Mouse (Mus musculus) forebrain, embryonic 10.5 days (tissue): ENCODE data around the gene B4galt7. TPM values are rescaled to one million over a fixed set of nuclear protein-coding genes. Genes with fewer than 3 reads are reported as not detected.
"Not testable (repeated sequence)": the region's sequence is repeated elsewhere in the genome, so short reads cannot be mapped to it uniquely, and the experiment has no call there.

ENCODE experiments used
- DNase-seq: peaks from one replicate; pipeline ENCODE4 v3.0.0-alpha.2; 2017; ENCODE audit warnings: low spot score; ENCODE audit errors: extremely low spot score
- H3K27ac ChIP-seq: fragments of 300-500 bp; sonication (generic); 2 replicates; pipeline ENCODE4 v1.5.1; 2016; ENCODE audit warnings: mild to moderate bottlenecking
- H3K27me3 ChIP-seq: fragments of 300-500 bp; sonication (generic); 2 replicates; pipeline ENCODE4 v1.6.1; 2016; ENCODE audit warnings: mild to moderate bottlenecking; ENCODE audit not compliant: poor library complexity, severe bottlenecking
- H3K36me3 ChIP-seq: fragments of 300-500 bp; sonication (generic); replicated peaks from 2 replicates; pipeline ENCODE4 v1.6.1; 2016; ENCODE audit warnings: mild to moderate bottlenecking, moderate library complexity
- H3K4me1 ChIP-seq: fragments of 300-500 bp; sonication (generic); 2 replicates; pipeline ENCODE4 v1.6.1; 2016
- H3K4me3 ChIP-seq: fragments of 300-500 bp; sonication (generic); 2 replicates; pipeline ENCODE4 v1.5.1; 2016; ENCODE audit warnings: mild to moderate bottlenecking, moderate library complexity
- H3K9me3 ChIP-seq: fragments of 300-500 bp; sonication (generic); 2 replicates; pipeline ENCODE4 v1.6.1; 2016; ENCODE audit warnings: mild to moderate bottlenecking, moderate library complexity
- WGBS: fragments of 180-500 bp; shearing (Covaris S2); methylation state at CpG from one replicate; pipeline ENCODE4 v1.1.7; 2016; 5-methylcytosine and 5-hydroxymethylcytosine counted together
- polyA plus RNA-seq: library from polyadenylated mRNA; unstranded; fragments of >200 nt; fragmentation: Nextera tagmentation; extraction: Ambion mirVana; gene quantifications from 2 replicates; pipeline ENCODE4 v1.2.1, GENCODE M21; 2016

B4galt7 gene
- polyA plus RNA-seq = 26.6 and 28.9 TPM in 2 replicates

DNA sequence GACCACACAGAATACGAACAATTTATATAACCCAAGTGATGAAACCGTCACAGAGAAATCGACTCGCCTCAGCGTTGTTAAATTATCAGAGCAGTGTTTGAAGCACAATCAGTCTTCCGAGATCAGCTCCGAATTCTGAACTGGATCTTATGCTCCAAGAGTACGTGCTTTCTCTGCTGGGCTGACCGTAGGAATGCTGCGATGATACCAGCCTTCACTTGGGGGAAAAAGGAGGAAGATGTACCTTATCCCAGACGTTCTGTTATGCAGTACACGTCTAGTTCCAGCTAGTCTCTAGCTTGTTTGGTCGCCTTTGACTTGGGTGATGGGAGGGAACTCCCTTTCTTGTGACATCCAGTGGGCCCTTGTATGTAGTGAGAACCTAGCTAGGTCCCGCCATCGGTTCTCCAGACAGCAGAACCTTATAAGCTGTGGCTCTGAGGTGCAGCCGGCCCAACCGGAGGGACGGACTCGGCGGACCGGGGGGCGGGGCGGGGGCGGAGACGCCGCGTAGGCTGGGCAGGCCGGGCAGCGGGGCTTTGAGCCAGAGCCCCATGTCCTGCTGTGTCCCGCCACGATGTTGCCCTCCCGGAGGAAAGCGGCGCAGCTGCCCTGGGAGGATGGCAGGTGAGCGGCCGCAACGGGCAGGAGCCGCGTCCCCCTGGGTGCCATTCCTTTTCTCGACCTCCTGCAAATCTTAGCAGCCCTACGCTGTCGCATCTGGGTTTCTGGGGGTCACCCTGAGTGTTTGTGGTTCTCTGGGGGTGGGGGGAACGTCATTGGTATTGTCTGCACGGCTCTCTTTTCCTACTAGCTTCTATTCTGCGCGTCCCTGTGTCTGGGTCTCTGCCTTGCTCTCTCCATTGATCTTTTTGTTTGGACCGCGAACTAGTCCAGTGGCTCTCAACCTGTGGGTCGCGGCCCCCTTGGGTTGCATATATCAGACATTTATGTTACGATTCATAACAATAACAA is at the start of gene B4galt7:
Gene B4galt7 (plus strand): TSS at position 331 of the 975 bp plus-strand sequence.
- peaks cover 52% of the 10 kb centered on the region for H3K36me3 ChIP-seq
- WGBS = 10% methylated on average over 51 of the region's 51 CpGs
- peak; percentile 77 for DNase-seq
- no peaks in the 10 kb centered on the region for H3K9me3 ChIP-seq
- peak within 1 kb of the TSS; percentile 64 for H3K4me3 ChIP-seq
- H3K4me1 ChIP-seq = peaks cover 20% of the 10 kb centered on the region
- peak within 1 kb of the TSS; percentile 81 for H3K27ac ChIP-seq
- H3K27me3 ChIP-seq = no peaks in the 10 kb centered on the region

GRCm38 (mm10) chr13:55555921-55556320 is 43.8 kb upstream of the B4galt7 start:
- no peaks in the 10 kb centered on the region for H3K27me3 ChIP-seq
- H3K4me3 ChIP-seq = no peak overlapping the region
- H3K4me1 ChIP-seq = no peaks in the 10 kb centered on the region
- DNase-seq = no peak
- peaks cover 87% of the 10 kb centered on the region for H3K36me3 ChIP-seq
- WGBS = 94% methylated on average over 9 of the region's 9 CpGs
- no peak overlapping the region for H3K27ac ChIP-seq
- H3K9me3 ChIP-seq = no peaks in the 10 kb centered on the region

DNA sequence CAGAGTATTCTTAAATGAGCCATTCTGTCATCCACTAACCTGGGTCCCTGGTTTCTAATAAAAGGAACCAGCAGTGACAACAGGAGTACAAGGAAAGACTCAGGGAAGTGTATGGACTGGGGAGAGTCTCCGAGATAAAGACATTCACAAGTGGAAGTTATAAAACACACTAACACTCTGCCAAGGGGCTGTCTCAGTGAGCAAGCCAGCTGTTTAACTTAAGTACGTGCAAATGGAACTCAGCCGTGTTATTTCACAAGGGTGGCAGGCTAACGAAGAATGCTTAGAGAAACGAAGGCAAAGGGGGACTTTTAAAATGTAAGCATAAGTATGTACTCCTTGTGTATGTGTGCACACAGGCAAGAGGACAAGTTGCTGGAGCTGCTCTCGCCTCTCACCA is 42.2 kb upstream of the B4galt7 start:
- Histone ChIP-seq H3K36me3 (peaks cover 88% of the 10 kb centered on the region), H3K4me3 (no peak overlapping the region), H3K4me1 (no peaks in the 10 kb centered on the region), H3K27me3 (no peaks in the 10 kb centered on the region), H3K9me3 (no peaks in the 10 kb centered on the region), H3K27ac (no peak overlapping the region)
- 90% methylated on average over 6 of the region's 6 CpGs for WGBS
- no peak for DNase-seq

DNA sequence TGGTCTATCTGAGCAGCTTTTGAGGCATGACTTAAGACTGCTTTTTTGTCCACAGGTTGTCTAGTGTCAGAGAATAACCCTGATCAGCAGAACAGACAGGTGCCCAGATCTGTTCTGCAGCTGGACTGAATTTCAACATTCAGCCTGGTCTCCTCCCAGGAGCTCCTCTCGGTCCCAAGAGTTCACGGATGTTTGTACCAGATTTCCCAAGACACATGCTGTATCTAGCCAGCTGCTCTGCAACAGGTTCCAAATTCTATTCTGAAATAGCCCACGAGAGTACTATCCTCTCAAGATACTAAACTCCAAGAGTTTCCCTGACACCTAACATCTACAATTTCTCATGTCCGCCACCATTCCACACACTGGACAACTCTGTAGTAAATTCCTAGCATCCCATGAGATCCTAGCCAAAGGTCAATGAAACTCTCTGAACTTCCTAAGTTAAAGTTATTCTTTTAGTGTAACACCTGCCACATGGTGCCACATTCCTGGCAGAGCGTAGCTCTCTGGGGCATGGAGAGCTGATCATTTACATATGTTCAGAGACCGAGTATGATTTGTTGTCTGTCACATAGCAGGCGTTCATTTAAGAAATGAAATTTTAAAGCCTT is 36.3 kb upstream of the B4galt7 start:
- no peak for DNase-seq
- Histone ChIP-seq H3K36me3 (peaks cover 90% of the 10 kb centered on the region), H3K27me3 (no peaks in the 10 kb centered on the region), H3K4me1 (0 out of 2 replicates have a peak, but pooled peaks cover 2% of the 10 kb centered on the region), H3K27ac (no peak overlapping the region), H3K9me3 (no peaks in the 10 kb centered on the region), H3K4me3 (no peak overlapping the region)
- WGBS = 88% methylated on average over 7 of the region's 7 CpGs

DNA sequence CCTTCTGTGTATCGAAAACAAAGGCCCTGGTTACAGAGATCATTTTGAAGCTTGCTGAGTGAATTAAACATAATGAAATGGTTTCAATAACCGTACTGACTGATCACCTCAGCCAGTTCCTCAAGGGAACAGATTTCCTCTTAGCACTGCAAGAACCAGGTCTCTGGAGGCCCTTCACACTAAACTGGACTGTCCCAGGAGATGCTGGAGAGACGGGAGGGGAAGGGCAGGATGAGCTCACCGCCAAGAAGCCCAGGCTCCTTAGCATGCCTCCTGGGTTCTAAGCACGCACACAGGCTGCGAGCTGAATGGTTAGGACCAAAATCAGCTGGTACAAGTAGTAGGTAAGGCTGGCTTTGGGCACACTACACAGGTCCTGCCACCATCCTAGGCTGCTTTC is 32.7 kb upstream of the B4galt7 start:
- WGBS = 94% methylated on average over 6 of the region's 6 CpGs

DNA sequence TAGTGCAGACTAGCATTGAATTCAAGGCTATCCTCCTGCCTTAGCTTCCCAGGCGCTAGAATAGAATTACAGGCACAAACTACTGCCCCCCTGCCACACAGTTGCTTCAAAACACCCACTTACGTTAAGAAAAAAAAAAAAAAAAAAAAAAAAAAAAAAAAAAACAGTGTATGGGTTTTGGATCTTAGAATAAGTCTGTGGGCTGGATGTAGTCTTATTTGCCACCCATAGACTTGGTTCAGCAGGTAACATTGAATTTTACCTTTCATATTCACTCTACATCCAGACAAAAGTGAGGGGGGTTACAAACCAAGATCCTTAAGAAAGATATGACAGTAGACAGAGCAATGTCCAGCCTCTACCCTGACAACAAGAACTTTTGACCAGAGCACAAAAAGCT is 31.7 kb upstream of the B4galt7 start:
- H3K4me3 ChIP-seq = no peak overlapping the region
- no peaks in the 10 kb centered on the region for H3K27me3 ChIP-seq
- WGBS = 85% methylated on average over 2 of the region's 2 CpGs
- H3K27ac ChIP-seq = no peak overlapping the region
- H3K4me1 ChIP-seq = peaks cover 28% of the 10 kb centered on the region
- no peaks in the 10 kb centered on the region for H3K9me3 ChIP-seq
- no peak for DNase-seq
- peaks cover 63% of the 10 kb centered on the region for H3K36me3 ChIP-seq

More for the DNA sequence above, 32.7 kb upstream of the B4galt7 start:
- Histone ChIP-seq H3K36me3 (peaks cover 70% of the 10 kb centered on the region), H3K27me3 (no peaks in the 10 kb centered on the region), H3K4me1 (peaks cover 23% of the 10 kb centered on the region), H3K4me3 (no peak overlapping the region), H3K9me3 (no peaks in the 10 kb centered on the region), H3K27ac (no peak overlapping the region)
- no peak for DNase-seq

DNA sequence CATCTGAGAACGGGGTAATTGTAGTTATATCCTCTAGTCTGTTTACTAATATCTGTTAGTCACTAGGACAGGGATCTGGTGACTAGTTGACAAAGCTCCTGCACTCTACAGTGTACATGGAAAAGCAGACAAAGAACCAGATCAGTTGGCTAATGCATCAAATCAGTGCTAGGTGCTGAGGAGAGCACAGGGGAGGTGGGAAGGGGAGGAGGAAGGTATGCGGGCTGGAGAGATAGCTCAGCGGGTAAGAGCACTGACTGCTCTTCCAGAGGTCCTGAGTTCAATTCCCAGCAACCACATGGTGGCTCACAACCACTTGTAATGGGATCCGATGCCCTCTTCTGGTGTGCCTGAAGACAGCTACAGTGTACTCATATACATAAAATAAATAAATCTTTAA is 31.2 kb upstream of the B4galt7 start:
- not testable (repeated sequence) for H3K9me3 ChIP-seq, H3K27me3 ChIP-seq, H3K4me3 ChIP-seq, DNase-seq, H3K27ac ChIP-seq
- Histone ChIP-seq H3K36me3 (peaks cover 57% of the 10 kb centered on the region), H3K4me1 (peaks cover 28% of the 10 kb centered on the region)
- 94% methylated on average over 4 of the region's 4 CpGs for WGBS

DNA sequence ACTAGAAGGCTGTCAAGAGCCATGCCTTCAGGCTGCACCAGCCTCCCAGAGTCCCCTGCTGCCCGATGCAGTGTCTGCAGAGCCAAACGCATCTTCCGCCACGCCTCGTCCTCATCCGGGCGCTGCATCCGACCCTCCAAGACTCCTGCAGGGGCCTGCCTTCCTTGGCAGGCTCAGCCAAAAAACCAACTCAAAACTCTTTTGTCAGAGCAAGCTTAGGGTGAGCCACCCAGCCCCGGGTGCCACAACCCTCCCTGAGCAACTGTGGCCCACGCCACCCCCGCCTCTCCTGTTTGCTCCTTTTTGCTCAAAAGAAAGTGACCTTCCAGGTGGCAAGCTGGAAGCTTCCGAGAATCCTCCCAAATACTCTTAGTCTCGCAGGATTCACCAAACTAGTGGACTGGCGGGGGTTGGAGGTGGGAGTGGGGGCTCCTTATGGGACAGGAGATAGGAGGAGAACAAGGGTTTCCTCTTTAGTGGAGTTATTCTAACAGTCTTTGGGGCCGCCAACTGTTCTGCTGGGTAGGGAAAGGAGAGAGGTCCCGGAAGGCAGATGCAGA is 29.9 kb upstream of the B4galt7 start:
- H3K4me3 ChIP-seq = peak overlapping the region; percentile 99
- no peaks in the 10 kb centered on the region for H3K9me3 ChIP-seq
- H3K27ac ChIP-seq = peak overlapping the region; percentile 96
- no peak for DNase-seq
- no peaks in the 10 kb centered on the region for H3K27me3 ChIP-seq
- WGBS = 14% methylated on average over 16 of the region's 16 CpGs
- peaks cover 28% of the 10 kb centered on the region for H3K4me1 ChIP-seq
- H3K36me3 ChIP-seq = peaks cover 44% of the 10 kb centered on the region

DNA sequence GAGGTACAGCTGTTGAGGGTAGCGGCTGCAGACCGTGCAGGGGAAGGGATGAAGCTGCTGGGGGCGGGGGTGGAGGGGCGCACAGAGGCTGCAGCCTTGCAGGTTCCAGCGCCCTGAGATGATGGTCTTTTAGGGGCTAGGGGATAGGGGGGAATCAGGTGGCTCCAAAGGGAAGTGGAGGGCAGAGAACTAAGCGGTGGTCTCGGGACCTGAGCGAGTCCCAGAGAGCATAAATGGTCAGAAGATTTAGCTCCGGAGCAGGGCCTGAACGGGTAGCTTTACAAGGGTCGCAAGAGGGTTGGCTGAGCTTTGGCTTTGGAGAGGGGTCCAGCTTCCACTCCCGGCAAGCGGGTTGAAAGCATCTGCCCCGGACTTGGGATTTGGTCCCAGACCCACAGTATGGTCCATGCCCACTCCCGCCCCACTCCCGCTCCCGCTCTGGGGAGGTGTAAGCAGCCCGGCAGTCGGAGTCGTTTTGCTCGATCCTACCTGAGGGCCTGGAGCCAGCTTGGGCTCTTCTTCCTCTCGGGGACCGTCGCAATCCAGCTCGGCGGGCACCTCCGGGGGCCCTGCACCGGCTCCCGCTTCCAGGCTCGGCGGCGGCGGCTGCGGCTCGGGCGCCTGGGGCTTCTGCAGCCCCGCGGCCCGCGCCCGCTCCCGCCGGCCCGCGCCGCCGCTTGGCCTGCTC is 29.3 kb upstream of the B4galt7 start:
- 1% methylated on average over 47 of the region's 47 CpGs for WGBS
- Histone ChIP-seq H3K9me3 (no peaks in the 10 kb centered on the region), H3K4me3 (peak overlapping the region; percentile 99), H3K27ac (peak overlapping the region; percentile 96), H3K27me3 (no peaks in the 10 kb centered on the region), H3K4me1 (peaks cover 28% of the 10 kb centered on the region), H3K36me3 (peaks cover 38% of the 10 kb centered on the region)
- peak; percentile 49 for DNase-seq

DNA sequence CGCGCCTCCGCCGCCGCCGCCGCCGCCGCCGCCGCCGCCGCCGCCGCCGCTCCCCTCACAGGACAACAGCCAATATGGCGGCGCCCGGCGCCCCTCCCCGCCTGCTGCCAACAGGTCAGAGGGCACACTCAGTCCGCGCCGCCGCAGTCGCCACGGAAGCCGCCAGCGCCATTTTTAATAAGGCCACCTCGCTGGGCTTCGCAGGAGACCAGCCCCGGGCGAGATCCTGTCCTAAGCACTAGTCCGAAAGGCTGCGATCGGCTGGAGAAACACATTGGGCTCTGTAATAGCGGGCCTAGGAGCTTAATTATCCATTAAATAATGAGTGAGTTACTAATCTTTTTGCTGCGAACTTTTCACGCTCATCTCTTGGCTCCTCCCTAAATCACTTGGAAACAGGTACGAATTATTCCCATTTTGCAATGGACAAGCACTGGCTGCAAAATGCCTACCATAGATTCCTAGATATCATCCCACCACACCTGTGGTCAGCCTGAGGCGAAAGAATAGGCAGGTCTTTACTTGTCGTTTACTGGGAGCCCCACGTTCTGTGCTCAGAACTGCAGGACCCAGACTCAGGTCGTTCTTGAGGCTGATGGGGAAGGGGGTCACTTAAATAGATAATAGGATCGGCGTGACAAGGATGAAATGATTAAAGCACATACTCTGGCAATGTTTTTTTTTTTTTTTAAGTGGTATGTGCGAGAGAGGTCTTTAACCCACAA is 28.5 kb upstream of the B4galt7 start, which contains the start of gene Fam193b:
Gene Fam193b (minus strand): TSS at position 94 of the 725 bp plus-strand sequence.
- 3% methylated on average over 46 of the region's 47 CpGs for WGBS
- peak within 1 kb of the TSS; percentile 99 for H3K4me3 ChIP-seq
- DNase-seq = peak; percentile 95
- H3K36me3 ChIP-seq = peaks cover 30% of the 10 kb centered on the region
- peak within 1 kb of the TSS; percentile 96 for H3K27ac ChIP-seq
- H3K9me3 ChIP-seq = no peaks in the 10 kb centered on the region
- no peaks in the 10 kb centered on the region for H3K27me3 ChIP-seq
- H3K4me1 ChIP-seq = peaks cover 28% of the 10 kb centered on the region

GRCm38 (mm10) chr13:55571977-55572376 is 27.7 kb upstream of the B4galt7 start:
- 84% methylated on average over 2 of the region's 2 CpGs for whole genome bisulfite sequencing
- Histone ChIP-seq H3K9me3 (no peaks in the 10 kb centered on the region), H3K4me1 (peaks cover 28% of the 10 kb centered on the region), H3K27ac (no peak overlapping the region; the same call in 1 of the 2 replicates), H3K27me3 (no peaks in the 10 kb centered on the region), H3K36me3 (peaks cover 22% of the 10 kb centered on the region), H3K4me3 (peak overlapping the region; percentile 99; the same call in 1 of the 2 replicates)
- no peak for DNase-seq

DNA sequence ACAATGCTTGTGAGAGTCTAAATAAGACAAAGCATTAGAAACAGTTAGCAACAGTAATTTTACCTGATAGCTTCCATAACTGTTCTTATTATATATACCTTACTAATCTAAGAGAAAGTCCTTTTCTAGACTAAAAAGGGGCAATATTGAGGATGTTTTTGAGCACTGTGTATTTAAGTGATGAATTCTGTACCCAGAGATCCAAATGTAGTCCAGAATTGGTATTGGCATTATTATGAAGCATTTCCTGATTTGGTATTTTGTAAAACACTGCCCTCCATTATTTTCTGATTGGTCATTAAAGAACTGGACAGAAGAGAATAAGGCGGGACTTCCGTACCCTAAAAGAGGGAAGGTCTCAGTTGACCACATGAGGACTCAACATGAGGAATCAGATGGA is 26.3 kb upstream of the B4galt7 start, which contains the start of gene Tmed9:
Gene Tmed9 (plus strand): TSS at position 301 of the 400 bp plus-strand sequence.
- Histone ChIP-seq H3K27me3 (no peaks in the 10 kb centered on the region), H3K9me3 (no peaks in the 10 kb centered on the region), H3K36me3 (peaks cover 10% of the 10 kb centered on the region), H3K4me3 (no peak within 1 kb of the TSS), H3K4me1 (peaks cover 26% of the 10 kb centered on the region), H3K27ac (no peak within 1 kb of the TSS)
- WGBS = 97% methylated on average over 2 of the region's 2 CpGs
- no peak for DNase-seq
